Mouse (Mus musculus): ENCODE measurements at regions not wholly inside any gene's neighbourhood (a gene's known extent, or its start where the extent isn't known, plus 50 kb on each side); places are given as distances from the start of the nearest gene placed in this dataset.
A peak's percentile ranks its signal among the peaks of the same experiment; 100 is the strongest.

GRCm38 (mm10) chr3:60698189-60698588 is 225.6 kb downstream of the Mbnl1 start:
- Histone ChIP-seq H3K9ac (no peak overlapping the region), H3K4me1 (ENCODE audit: insufficient read depth) (no peaks in the 10 kb centered on the region), H3K27ac (ENCODE audit: low read depth, low read length) (no peak overlapping the region), H3K4me2 (ENCODE audit: low read depth) (no peak overlapping the region), H3K9me3 (ENCODE audit: low read length) (no peaks in the 10 kb centered on the region), H3K36me3 (ENCODE audit: insufficient read depth) (no peaks in the 10 kb centered on the region), H3K4me3 (ENCODE audit: low read depth, low read length) (no peak overlapping the region), H3K27me3 (ENCODE audit: insufficient read depth, low read length) (no peaks in the 10 kb centered on the region)
- DNase-seq (no peak), ATAC-seq (no peak)
- TF ChIP-seq CTCF (IDR thresholded peaks at IDR 0.05; ENCODE audit: low read depth) = no peak

- no peaks in the 10 kb centered on the region for H3K4me1 ChIP-seq (ENCODE audit: insufficient read depth)
- H3K27me3 ChIP-seq (ENCODE audit: insufficient read depth, low read length) = no peaks in the 10 kb centered on the region
- H3K9ac ChIP-seq = no peak overlapping the region
- 89% methylated on average over 4 of the region's 4 CpGs for WGBS
- no peak overlapping the region for H3K4me2 ChIP-seq (ENCODE audit: low read depth)
- TF ChIP-seq CTCF (IDR thresholded peaks at IDR 0.05; ENCODE audit: low read depth) = no peak
- no peaks in the 10 kb centered on the region for H3K36me3 ChIP-seq (ENCODE audit: insufficient read depth)
- DNase-seq (no peak), ATAC-seq (no peak)
- H3K4me3 ChIP-seq (ENCODE audit: low read depth, low read length) = no peak overlapping the region
- no peaks in the 10 kb centered on the region for H3K9me3 ChIP-seq (ENCODE audit: low read length)
- no peak overlapping the region for H3K27ac ChIP-seq (ENCODE audit: low read depth, low read length)
Observed at GRCm38 (mm10) chr3:60707139-60707538, 234.5 kb downstream of the Mbnl1 start.

DNA sequence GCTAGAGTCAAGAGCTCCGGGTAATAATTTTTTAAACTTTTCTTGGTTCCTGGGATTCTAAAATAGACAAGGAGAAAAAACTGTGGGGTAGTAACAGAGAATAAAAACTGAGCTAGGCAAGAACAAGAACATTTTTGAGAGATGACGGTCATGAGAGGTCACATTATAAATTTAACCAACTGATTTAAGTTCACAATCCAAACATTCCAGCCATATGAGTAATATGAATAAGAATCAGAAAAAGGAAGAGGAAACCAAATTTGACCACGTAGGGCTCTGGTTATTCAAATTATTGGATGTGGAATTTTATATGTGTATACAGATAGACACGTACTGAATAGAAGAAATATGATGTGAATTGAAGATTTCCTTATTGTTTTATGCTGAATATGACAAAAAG is 240.3 kb downstream of the Mbnl1 start:
- H3K9ac ChIP-seq = no peak overlapping the region
- no peaks in the 10 kb centered on the region for H3K36me3 ChIP-seq (ENCODE audit: insufficient read depth)
- no peaks in the 10 kb centered on the region for H3K4me1 ChIP-seq (ENCODE audit: insufficient read depth)
- no peak overlapping the region for H3K4me3 ChIP-seq (ENCODE audit: low read depth, low read length)
- H3K9me3 ChIP-seq (ENCODE audit: low read length) = no peaks in the 10 kb centered on the region
- DNase-seq (no peak), ATAC-seq (no peak)
- no peaks in the 10 kb centered on the region for H3K27me3 ChIP-seq (ENCODE audit: insufficient read depth, low read length)
- TF ChIP-seq CTCF (IDR thresholded peaks at IDR 0.05; ENCODE audit: low read depth) = no peak
- no peak overlapping the region for H3K27ac ChIP-seq (ENCODE audit: low read depth, low read length)
- WGBS = 86% methylated on average over 4 of the region's 4 CpGs
- no peak overlapping the region for H3K4me2 ChIP-seq (ENCODE audit: low read depth)

GRCm38 (mm10) chr3:60720322-60720721 is 247.7 kb downstream of the Mbnl1 start:
- no peak overlapping the region for H3K27ac ChIP-seq (ENCODE audit: low read depth, low read length)
- H3K36me3 ChIP-seq (ENCODE audit: insufficient read depth) = no peaks in the 10 kb centered on the region
- no peak overlapping the region for H3K4me2 ChIP-seq (ENCODE audit: low read depth)
- no peaks in the 10 kb centered on the region for H3K4me1 ChIP-seq (ENCODE audit: insufficient read depth)
- DNase-seq = peak; percentile 7
- H3K9ac ChIP-seq = no peak overlapping the region
- ATAC-seq = no peak
- peak; percentile 49 for TF ChIP-seq CTCF (IDR thresholded peaks at IDR 0.05; ENCODE audit: low read depth)
- no peaks in the 10 kb centered on the region for H3K27me3 ChIP-seq (ENCODE audit: insufficient read depth, low read length)
- H3K9me3 ChIP-seq (ENCODE audit: low read length) = no peaks in the 10 kb centered on the region
- no peak overlapping the region for H3K4me3 ChIP-seq (ENCODE audit: low read depth, low read length)

DNA sequence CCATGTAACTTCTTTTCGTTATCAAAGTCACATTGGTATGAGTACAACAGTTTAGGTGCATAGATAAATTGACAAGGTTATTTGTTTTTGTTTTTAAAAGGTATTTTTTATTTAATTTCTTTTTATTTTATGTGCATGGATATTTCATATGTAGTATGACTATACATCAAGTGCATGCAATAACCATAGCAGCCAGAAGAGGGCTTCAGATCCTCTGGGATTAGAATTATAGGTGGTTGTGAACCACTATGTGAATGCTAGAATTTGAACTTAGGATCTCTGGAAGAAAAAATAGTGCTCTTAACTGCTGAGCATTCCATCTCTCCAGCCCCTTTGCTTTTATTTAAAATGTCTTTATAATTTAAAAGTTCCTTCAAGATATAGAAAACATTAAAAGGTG is 258.7 kb downstream of the Mbnl1 start:
- no peaks in the 10 kb centered on the region for H3K4me1 ChIP-seq (ENCODE audit: insufficient read depth)
- H3K9ac ChIP-seq = no peak overlapping the region
- no peak overlapping the region for H3K27ac ChIP-seq (ENCODE audit: low read depth, low read length)
- no peak for ATAC-seq
- no peaks in the 10 kb centered on the region for H3K36me3 ChIP-seq (ENCODE audit: insufficient read depth)
- 92% methylated on average over 1 of the region's 1 CpGs for WGBS
- H3K27me3 ChIP-seq (ENCODE audit: insufficient read depth, low read length) = no peaks in the 10 kb centered on the region
- no peak for TF ChIP-seq CTCF (IDR thresholded peaks at IDR 0.05; ENCODE audit: low read depth)
- H3K4me2 ChIP-seq (ENCODE audit: low read depth) = no peak overlapping the region
- no peaks in the 10 kb centered on the region for H3K9me3 ChIP-seq (ENCODE audit: low read length)
- no peak overlapping the region for H3K4me3 ChIP-seq (ENCODE audit: low read depth, low read length)
- no peak for DNase-seq

DNA sequence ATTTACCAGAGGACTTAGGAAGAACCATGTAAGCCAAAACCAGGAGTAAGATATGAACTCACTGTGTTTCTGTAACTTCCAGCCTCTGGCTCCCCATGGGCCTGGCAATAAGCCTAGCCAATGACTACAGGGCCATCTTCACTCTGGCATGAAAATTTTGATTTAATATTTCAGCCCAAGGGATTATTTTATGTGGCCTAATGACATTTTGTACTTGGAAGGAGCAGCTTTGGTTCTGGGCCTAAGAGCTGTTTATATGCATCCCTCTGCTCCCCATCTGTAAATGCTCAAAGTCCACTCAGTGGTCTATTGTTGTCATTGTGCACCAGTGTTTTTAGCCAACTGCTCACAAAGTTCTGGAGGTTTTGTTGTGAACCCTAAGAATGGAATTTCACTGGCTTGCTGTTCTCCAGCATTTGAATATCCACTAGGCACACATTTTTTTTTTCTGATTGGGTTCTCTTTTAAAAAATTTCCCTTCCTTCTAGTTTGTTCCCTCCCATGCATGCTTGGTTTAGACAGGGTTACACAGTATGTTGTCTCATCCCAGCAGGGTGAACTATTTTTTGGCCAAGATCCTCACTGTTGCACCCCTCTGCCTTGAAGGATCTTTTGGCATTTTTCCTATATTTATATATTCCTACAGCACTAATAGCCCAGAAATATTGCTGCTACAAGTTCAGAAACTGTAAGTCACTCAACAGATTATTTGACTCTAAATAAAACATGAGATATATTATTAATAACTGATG is 261.9 kb upstream of the P2ry1 start:
- no peaks in the 10 kb centered on the region for H3K36me3 ChIP-seq (ENCODE audit: insufficient read depth)
- no peak for TF ChIP-seq CTCF (IDR thresholded peaks at IDR 0.05; ENCODE audit: low read depth)
- H3K27ac ChIP-seq (ENCODE audit: low read depth, low read length) = no peak overlapping the region
- ATAC-seq (no peak), DNase-seq (no peak)
- H3K4me3 ChIP-seq (ENCODE audit: low read depth, low read length) = no peak overlapping the region
- H3K9me3 ChIP-seq (ENCODE audit: low read length) = no peaks in the 10 kb centered on the region
- H3K27me3 ChIP-seq (ENCODE audit: insufficient read depth, low read length) = no peaks in the 10 kb centered on the region
- no peak overlapping the region for H3K4me2 ChIP-seq (ENCODE audit: low read depth)
- no peak overlapping the region for H3K9ac ChIP-seq
- H3K4me1 ChIP-seq (ENCODE audit: insufficient read depth) = no peaks in the 10 kb centered on the region

GRCm38 (mm10) chr3:60741379-60741778 is 261.2 kb upstream of the P2ry1 start:
- no peak for ATAC-seq

More at GRCm38 (mm10) chr3:60741379-60741778, 261.2 kb upstream of the P2ry1 start:
- H3K27me3 ChIP-seq (ENCODE audit: insufficient read depth, low read length) = no peaks in the 10 kb centered on the region
- H3K4me2 ChIP-seq (ENCODE audit: low read depth) = no peak overlapping the region
- H3K36me3 ChIP-seq (ENCODE audit: insufficient read depth) = no peaks in the 10 kb centered on the region
- H3K4me1 ChIP-seq (ENCODE audit: insufficient read depth) = no peaks in the 10 kb centered on the region
- no peak for TF ChIP-seq CTCF (IDR thresholded peaks at IDR 0.05; ENCODE audit: low read depth)
- H3K9ac ChIP-seq = no peak overlapping the region
- DNase-seq = no peak
- no peak overlapping the region for H3K27ac ChIP-seq (ENCODE audit: low read depth, low read length)
- no peaks in the 10 kb centered on the region for H3K9me3 ChIP-seq (ENCODE audit: low read length)
- H3K4me3 ChIP-seq (ENCODE audit: low read depth, low read length) = no peak overlapping the region
- 89% methylated on average over 5 of the region's 5 CpGs for WGBS

All from forebrain, postnatal 0 days (tissue).